Mouse (Mus musculus) stomach, embryonic 14.5 days (tissue): ENCODE data around the gene Txndc9. TPM values are rescaled to one million over a fixed set of nuclear protein-coding genes. Genes with fewer than 3 reads are reported as not detected.

Source experiments
- ATAC-seq: fragments of 200-750 bp; cut with Nextera tagmentation; 2 replicates; pipeline ENCODE4 v1.8.0; 2017; ENCODE audit warnings: low read depth, moderate TSS enrichment; ENCODE audit not compliant: insufficient number of reproducible peaks, insufficient read depth, low FRiP score
- H3K27ac ChIP-seq: fragments of 300-500 bp; sonication (generic); 2 replicates; pipeline ENCODE4 v1.5.1; 2014; ENCODE audit warnings: mild to moderate bottlenecking, low read length, moderate library complexity, mixed read lengths
- H3K27me3 ChIP-seq: fragments of 300-500 bp; sonication (generic); 2 replicates; pipeline ENCODE4 v1.6.1; 2014; ENCODE audit warnings: low read length, control low read depth, mixed read lengths; ENCODE audit not compliant: control insufficient read depth, insufficient read depth
- H3K36me3 ChIP-seq: fragments of 300-500 bp; sonication (generic); 2 replicates; pipeline ENCODE4 v1.6.1; 2014; ENCODE audit warnings: mild to moderate bottlenecking, control low read depth, low read length, moderate library complexity, mixed read lengths; ENCODE audit not compliant: control insufficient read depth, insufficient read depth
- H3K4me1 ChIP-seq: fragments of 300-500 bp; sonication (generic); 2 replicates; pipeline ENCODE4 v1.6.1; 2014; ENCODE audit warnings: low read length, control low read depth, mixed read lengths; ENCODE audit not compliant: control insufficient read depth, insufficient read depth
- H3K4me2 ChIP-seq: fragments of 300-500 bp; sonication (generic); replicated peaks from 2 replicates; pipeline ENCODE4 v1.6.1; 2014; ENCODE audit warnings: low read depth, low read length, control low read depth
- H3K4me3 ChIP-seq: fragments of 300-500 bp; sonication (generic); 2 replicates; pipeline ENCODE4 v1.5.1; 2014; ENCODE audit warnings: low read depth, low read length, control low read depth
- H3K9ac ChIP-seq: fragments of 300-500 bp; sonication (generic); replicated peaks from 2 replicates; pipeline ENCODE4 v1.6.1; 2014; ENCODE audit warnings: low read depth, mild to moderate bottlenecking, control low read depth, low read length, moderate library complexity, mixed read lengths
- H3K9me3 ChIP-seq: fragments of 300-500 bp; sonication (generic); 2 replicates; pipeline ENCODE4 v1.6.1; 2016; ENCODE audit warnings: low read depth, low read length, control low read depth; ENCODE audit not compliant: control insufficient read depth
- WGBS: fragments of 180-500 bp; shearing (Covaris S2); extraction: QIAGEN DNeasy Blood & Tissue Kit; methylation state at CpG from one replicate; pipeline ENCODE4 v1.1.7; 2014; 5-methylcytosine and 5-hydroxymethylcytosine counted together
- polyA plus RNA-seq: library from polyadenylated mRNA; unstranded; fragments of >200 nt; fragmentation: Nextera tagmentation; extraction: Ambion mirVana; gene quantifications from 2 replicates; pipeline ENCODE4 v1.2.1, GENCODE M21; 2014

Gene Txndc9
- polyA plus RNA-seq, 1 experiment from 2014 or later = 144 TPM

GRCm38 (mm10) chr1:37959486-37959885 is 38.2 kb downstream of the Txndc9 start:
- H3K4me3 ChIP-seq = no peak overlapping the region
- H3K4me2 ChIP-seq = no peak overlapping the region
- 75% methylated on average over 5 of the region's 5 CpGs for WGBS
- no peaks in the 10 kb centered on the region for H3K4me1 ChIP-seq
- no peak overlapping the region for H3K27ac ChIP-seq
- no peaks in the 10 kb centered on the region for H3K9me3 ChIP-seq
- no peak for ATAC-seq
- H3K9ac ChIP-seq = no peak overlapping the region
- no peaks in the 10 kb centered on the region for H3K27me3 ChIP-seq
- no peaks in the 10 kb centered on the region for H3K36me3 ChIP-seq

- H3K36me3 ChIP-seq = no peaks in the 10 kb centered on the region
- 64% methylated on average over 2 of the region's 2 CpGs for WGBS
- H3K4me2 ChIP-seq = no peak overlapping the region
- no peak overlapping the region for H3K4me3 ChIP-seq
- H3K4me1 ChIP-seq = no peaks in the 10 kb centered on the region
- no peak overlapping the region for H3K27ac ChIP-seq
- no peak for ATAC-seq
- H3K9me3 ChIP-seq = no peaks in the 10 kb centered on the region
- no peaks in the 10 kb centered on the region for H3K27me3 ChIP-seq
- no peak overlapping the region for H3K9ac ChIP-seq
Measured at GRCm38 (mm10) chr1:37958516-37958915, 39.2 kb downstream of the Txndc9 start.

GRCm38 (mm10) chr1:37957659-37958058 is 40.0 kb downstream of the Txndc9 start, which contains the start of gene Lyg1:
Gene Lyg1 (minus strand): TSS chr1:37957759.
- ATAC-seq = no peak
- no peak within 1 kb of the TSS for H3K4me2 ChIP-seq
- H3K27me3 ChIP-seq = no peaks in the 10 kb centered on the region
- no peaks in the 10 kb centered on the region for H3K4me1 ChIP-seq
- WGBS = 85% methylated on average over 5 of the region's 5 CpGs
- H3K9ac ChIP-seq = no peak within 1 kb of the TSS
- no peak within 1 kb of the TSS for H3K4me3 ChIP-seq
- no peak within 1 kb of the TSS for H3K27ac ChIP-seq
- no peaks in the 10 kb centered on the region for H3K36me3 ChIP-seq
- H3K9me3 ChIP-seq = no peaks in the 10 kb centered on the region

GRCm38 (mm10) chr1:37956690-37957431 is 40.8 kb downstream of the Txndc9 start:
- Histone ChIP-seq H3K9me3 (no peaks in the 10 kb centered on the region), H3K4me2 (no peak overlapping the region), H3K4me1 (no peaks in the 10 kb centered on the region), H3K27ac (no peak overlapping the region), H3K36me3 (no peaks in the 10 kb centered on the region), H3K9ac (no peak overlapping the region), H3K4me3 (no peak overlapping the region), H3K27me3 (no peaks in the 10 kb centered on the region)
- ATAC-seq = no peak
- 28% methylated on average over 3 of the region's 3 CpGs for WGBS

DNA sequence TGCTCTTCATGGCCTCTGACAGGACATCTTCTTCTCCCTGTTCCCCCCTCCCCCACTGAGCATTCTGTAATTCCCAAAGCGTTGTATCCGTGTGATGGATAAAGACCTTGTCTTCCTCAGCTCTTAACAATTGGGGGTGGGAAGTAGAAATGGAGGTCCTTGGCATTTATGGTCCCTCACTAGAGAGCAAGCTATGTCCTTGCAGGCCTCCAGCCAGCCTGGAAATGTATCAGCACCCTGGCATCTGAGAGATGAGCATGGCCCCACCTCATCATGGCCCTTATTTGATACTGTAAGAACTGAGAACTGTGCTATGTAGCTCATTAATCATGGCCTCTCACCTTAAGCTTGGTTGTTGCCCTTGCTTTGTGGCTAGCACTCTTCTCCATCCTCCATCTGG is 42.4 kb downstream of the Txndc9 start:
- no peak for ATAC-seq
- no peak overlapping the region for H3K9ac ChIP-seq
- no peaks in the 10 kb centered on the region for H3K36me3 ChIP-seq
- 82% methylated on average over 2 of the region's 2 CpGs for WGBS
- H3K9me3 ChIP-seq = no peaks in the 10 kb centered on the region
- no peak overlapping the region for H3K4me3 ChIP-seq
- H3K4me2 ChIP-seq = no peak overlapping the region
- no peaks in the 10 kb centered on the region for H3K27me3 ChIP-seq
- no peaks in the 10 kb centered on the region for H3K4me1 ChIP-seq
- no peak overlapping the region for H3K27ac ChIP-seq

GRCm38 (mm10) chr1:37954786-37955185 is 42.9 kb downstream of the Txndc9 start:
- Histone ChIP-seq H3K9me3 (no peaks in the 10 kb centered on the region), H3K4me1 (no peaks in the 10 kb centered on the region), H3K4me2 (no peak overlapping the region), H3K36me3 (no peaks in the 10 kb centered on the region), H3K4me3 (no peak overlapping the region), H3K9ac (no peak overlapping the region), H3K27me3 (no peaks in the 10 kb centered on the region), H3K27ac (no peak overlapping the region)
- no peak for ATAC-seq
- WGBS = 74% methylated on average over 7 of the region's 7 CpGs

- H3K4me2 ChIP-seq = no peak overlapping the region
- H3K36me3 ChIP-seq = no peaks in the 10 kb centered on the region
- WGBS = 86% methylated on average over 2 of the region's 2 CpGs
- no peak overlapping the region for H3K9ac ChIP-seq
- H3K4me1 ChIP-seq = no peaks in the 10 kb centered on the region
- no peak for ATAC-seq
- no peak overlapping the region for H3K27ac ChIP-seq
- H3K4me3 ChIP-seq = no peak overlapping the region
- H3K27me3 ChIP-seq = no peaks in the 10 kb centered on the region
- H3K9me3 ChIP-seq = no peaks in the 10 kb centered on the region
Measured at GRCm38 (mm10) chr1:37948906-37949305, 48.8 kb downstream of the Txndc9 start.
